Mouse (Mus musculus) neural tube, embryonic 14.5 days (tissue): ENCODE results near the gene Nhej1. TPM values are rescaled to one million over a fixed set of nuclear protein-coding genes. Genes with fewer than 3 reads are reported as not detected.

ENCODE experiments used
- ATAC-seq: fragments of 200-750 bp; cut with Nextera tagmentation; 2 replicates; pipeline ENCODE4 v1.8.0; 2017; ENCODE audit warnings: low read depth, mild to moderate bottlenecking, moderate TSS enrichment, moderate library complexity
- H3K27ac ChIP-seq: fragments of 300-500 bp; sonication (generic); 2 replicates; pipeline ENCODE4 v1.5.1; 2014; ENCODE audit warnings: low read depth, mild to moderate bottlenecking, control low read depth, low read length, moderate library complexity, mixed read lengths
- H3K27me3 ChIP-seq: fragments of 300-500 bp; sonication (generic); 2 replicates; pipeline ENCODE4 v1.6.1; 2014; ENCODE audit warnings: low read length; ENCODE audit not compliant: control insufficient read depth, insufficient read depth
- H3K36me3 ChIP-seq: fragments of 300-500 bp; sonication (generic); 2 replicates; pipeline ENCODE4 v1.6.1; 2014; ENCODE audit warnings: low read length, mixed read lengths; ENCODE audit not compliant: control insufficient read depth, insufficient read depth
- H3K4me1 ChIP-seq: fragments of 300-500 bp; sonication (generic); 2 replicates; pipeline ENCODE4 v1.6.1; 2014; ENCODE audit warnings: low read length; ENCODE audit not compliant: control insufficient read depth, insufficient read depth
- H3K4me2 ChIP-seq: fragments of 300-500 bp; sonication (generic); 2 replicates; pipeline ENCODE4 v1.6.1; 2014; ENCODE audit warnings: mild to moderate bottlenecking, low read depth, low read length, control low read depth
- H3K4me3 ChIP-seq: fragments of 300-500 bp; sonication (generic); 2 replicates; pipeline ENCODE4 v1.5.1; 2014; ENCODE audit warnings: low read depth, low read length, control low read depth, mixed read lengths
- H3K9ac ChIP-seq: fragments of 300-500 bp; sonication (generic); replicated peaks from 2 replicates; pipeline ENCODE4 v1.6.1; 2014; ENCODE audit warnings: low read depth, mild to moderate bottlenecking, control low read depth, low read length, mixed read lengths
- H3K9me3 ChIP-seq: fragments of 300-500 bp; sonication (generic); 2 replicates; pipeline ENCODE4 v1.6.1; 2016; ENCODE audit warnings: low read length; ENCODE audit not compliant: control insufficient read depth
- WGBS: fragments of 180-500 bp; shearing (Covaris S2); extraction: QIAGEN DNeasy Blood & Tissue Kit; methylation state at CpG from one replicate; pipeline ENCODE4 v1.1.7; 2014; 5-methylcytosine and 5-hydroxymethylcytosine counted together
- polyA plus RNA-seq: library from polyadenylated mRNA; unstranded; fragments of >200 nt; fragmentation: Nextera tagmentation; extraction: Ambion mirVana; gene quantifications from 2 replicates; pipeline ENCODE4 v1.2.1, GENCODE M21; 2014

Gene Nhej1
- polyA plus RNA-seq, 1 experiment from 2014 or later, result 6.1 TPM

DNA sequence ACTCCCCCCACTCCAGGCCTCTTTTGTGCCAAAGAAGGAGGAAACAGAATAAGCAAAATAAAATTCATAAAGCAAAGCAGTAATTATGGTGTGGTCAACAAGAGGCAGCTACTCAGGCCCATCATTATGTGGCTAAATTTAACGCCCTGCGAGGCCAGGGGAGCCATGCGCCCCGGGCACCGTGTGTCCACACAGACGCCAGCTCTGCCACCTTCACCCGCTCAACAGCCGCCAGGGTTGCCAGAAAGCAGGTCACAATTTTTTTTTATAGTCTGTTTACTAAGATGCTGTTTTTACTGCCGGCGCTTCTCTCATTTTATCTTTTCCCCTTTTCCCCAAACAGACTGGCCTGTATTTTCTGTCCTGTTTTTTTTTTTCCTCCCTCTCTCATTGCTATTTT is 93.0 kb downstream of the Nhej1 start:
- H3K4me1 ChIP-seq, result no peaks in the 10 kb centered on the region
- H3K36me3 ChIP-seq, result no peaks in the 10 kb centered on the region
- H3K9me3 ChIP-seq, result no peaks in the 10 kb centered on the region
- H3K4me2 ChIP-seq, result no peak overlapping the region
- no peak for ATAC-seq
- no peaks in the 10 kb centered on the region for H3K27me3 ChIP-seq
- WGBS, result 89% methylated on average over 10 of the region's 10 CpGs
- H3K4me3 ChIP-seq, result no peak overlapping the region
- H3K9ac ChIP-seq, result no peak overlapping the region
- H3K27ac ChIP-seq, result no peak overlapping the region

DNA sequence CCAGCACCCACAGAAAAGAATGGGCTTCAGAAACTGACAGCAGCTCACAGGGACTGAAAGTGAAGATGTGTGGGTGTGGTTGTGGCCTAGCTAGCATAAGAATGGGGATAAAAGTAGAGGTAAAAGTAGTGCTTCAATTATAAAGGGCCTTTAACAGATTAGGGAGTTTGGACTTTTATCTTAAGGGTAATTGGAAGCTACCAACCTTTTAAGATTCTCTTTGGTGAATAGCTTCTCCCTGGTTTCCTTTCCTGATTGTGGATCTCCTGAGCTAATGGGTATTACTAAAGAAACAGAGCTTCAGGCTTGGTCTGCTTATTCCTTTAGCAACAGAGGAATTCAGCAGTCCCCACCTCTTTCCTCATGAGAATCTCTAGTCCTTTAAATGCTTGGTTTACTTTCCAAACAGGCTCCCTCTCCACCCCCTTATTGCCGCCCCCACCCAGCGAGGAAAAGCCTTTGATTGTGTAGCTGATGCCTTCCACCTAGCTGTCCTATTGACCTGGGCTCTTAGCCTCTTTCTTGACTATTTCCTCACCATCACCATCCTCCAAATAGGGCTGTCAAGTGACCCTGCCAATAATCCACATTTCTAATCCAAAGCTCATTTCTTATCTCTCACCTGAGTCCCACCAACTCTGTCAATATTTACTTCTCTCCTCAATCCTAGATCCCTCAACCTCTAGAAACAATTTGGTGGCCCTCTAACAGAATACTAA is 97.8 kb downstream of the Nhej1 start:
- Histone ChIP-seq H3K27ac (no peak overlapping the region), H3K9ac (no peak overlapping the region), H3K27me3 (no peaks in the 10 kb centered on the region), H3K9me3 (no peaks in the 10 kb centered on the region), H3K4me3 (no peak overlapping the region), H3K4me1 (no peaks in the 10 kb centered on the region), H3K36me3 (no peaks in the 10 kb centered on the region), H3K4me2 (no peak overlapping the region)
- 54% methylated on average over 2 of the region's 2 CpGs for WGBS
- ATAC-seq, result no peak

DNA sequence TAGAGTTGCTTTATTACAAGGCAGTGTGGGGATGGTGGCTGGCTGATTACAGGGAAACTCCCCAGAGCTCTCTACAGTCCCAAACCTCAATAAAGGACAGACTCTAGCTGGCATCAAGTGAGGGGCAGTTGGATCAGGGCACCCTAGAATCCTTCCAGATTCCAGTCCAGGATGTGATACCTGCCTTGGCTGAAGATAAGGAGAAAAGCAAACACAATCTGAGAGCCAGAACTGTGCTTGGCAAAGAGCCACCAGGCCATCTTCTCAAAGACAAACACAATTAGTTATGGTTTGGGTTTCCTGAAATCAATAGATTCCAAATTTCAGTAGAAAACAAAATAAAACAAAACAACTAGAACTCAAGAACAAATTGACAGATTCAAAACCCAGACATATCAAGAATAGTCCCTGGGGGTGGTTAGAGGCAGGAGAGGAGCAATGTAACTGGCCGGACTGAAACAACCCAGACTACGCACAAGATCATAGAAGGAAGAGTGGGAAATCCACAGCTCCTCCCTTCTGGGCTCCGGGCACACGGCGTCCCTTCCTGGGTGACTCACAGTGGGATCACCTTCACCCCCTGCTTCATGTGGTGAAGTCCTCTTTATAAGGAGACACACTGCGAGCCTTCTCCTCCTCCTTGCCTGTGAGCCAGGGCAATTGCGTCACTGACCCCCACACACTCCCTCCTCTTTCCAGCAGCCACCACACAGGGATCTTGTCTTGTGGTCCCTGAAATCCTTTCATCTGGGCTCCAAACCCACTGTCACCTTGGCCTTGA is 100.4 kb downstream of the Nhej1 start:
- Histone ChIP-seq H3K27me3 (no peaks in the 10 kb centered on the region), H3K4me1 (no peaks in the 10 kb centered on the region), H3K4me3 (no peak overlapping the region), H3K9me3 (no peaks in the 10 kb centered on the region), H3K9ac (no peak overlapping the region), H3K36me3 (no peaks in the 10 kb centered on the region), H3K27ac (no peak overlapping the region), H3K4me2 (no peak overlapping the region)
- ATAC-seq, result no peak
- 91% methylated on average over 7 of the region's 7 CpGs for WGBS

DNA sequence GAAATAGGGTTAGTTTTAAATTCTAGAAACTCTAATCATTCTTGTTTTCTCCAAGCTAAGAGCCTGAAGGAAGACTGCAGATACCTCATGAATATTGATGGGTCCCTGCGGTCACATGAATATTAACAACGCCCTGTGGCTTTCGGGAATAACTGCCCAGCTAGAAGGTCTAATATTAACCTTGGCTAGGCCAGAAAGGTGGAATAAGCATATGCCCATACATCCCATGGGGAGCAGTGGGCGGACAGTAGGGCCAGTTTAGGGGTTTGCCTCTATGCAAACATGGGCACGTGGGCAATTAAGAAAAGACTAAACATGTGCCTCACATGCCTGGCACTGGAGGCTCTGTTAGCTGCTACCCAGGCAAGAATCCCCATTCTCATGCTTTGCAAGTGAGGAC is 102.8 kb downstream of the Nhej1 start:
- WGBS, result 24% methylated on average over 5 of the region's 5 CpGs
- no peak for ATAC-seq

DNA sequence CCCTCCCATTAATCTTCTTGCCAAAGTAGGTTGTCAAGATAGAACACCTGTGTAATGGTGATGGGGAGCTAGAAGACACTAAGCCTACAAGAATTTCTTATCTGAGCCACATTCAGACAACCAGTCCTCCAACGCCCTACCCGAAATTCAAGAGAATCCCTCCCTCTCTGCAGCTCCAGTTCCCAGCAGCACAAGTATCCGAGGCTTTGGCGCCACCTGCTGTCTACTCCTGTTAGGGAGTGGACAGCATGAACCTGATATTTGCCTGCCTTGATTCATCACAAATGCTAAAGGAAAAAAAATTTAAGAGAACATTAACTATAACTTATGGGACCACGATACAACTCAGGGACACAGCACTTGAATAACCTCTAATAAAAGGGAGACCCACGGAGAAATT is 108.2 kb downstream of the Nhej1 start:
- 7% methylated on average over 6 of the region's 6 CpGs for WGBS
- Histone ChIP-seq H3K9me3 (no peaks in the 10 kb centered on the region), H3K27me3 (no peaks in the 10 kb centered on the region), H3K9ac (no peak overlapping the region), H3K4me1 (no peaks in the 10 kb centered on the region), H3K27ac (no peak overlapping the region), H3K36me3 (no peaks in the 10 kb centered on the region), H3K4me2 (no peak overlapping the region), H3K4me3 (no peak overlapping the region)
- ATAC-seq, result peak; percentile 69; the same call in 1 of the 2 replicates

More for the DNA sequence above, 102.8 kb downstream of the Nhej1 start:
- no peak overlapping the region for H3K4me2 ChIP-seq
- no peaks in the 10 kb centered on the region for H3K36me3 ChIP-seq
- no peaks in the 10 kb centered on the region for H3K27me3 ChIP-seq
- H3K9ac ChIP-seq, result no peak overlapping the region
- no peak overlapping the region for H3K27ac ChIP-seq
- no peak overlapping the region for H3K4me3 ChIP-seq
- H3K9me3 ChIP-seq, result no peaks in the 10 kb centered on the region
- H3K4me1 ChIP-seq, result no peaks in the 10 kb centered on the region

DNA sequence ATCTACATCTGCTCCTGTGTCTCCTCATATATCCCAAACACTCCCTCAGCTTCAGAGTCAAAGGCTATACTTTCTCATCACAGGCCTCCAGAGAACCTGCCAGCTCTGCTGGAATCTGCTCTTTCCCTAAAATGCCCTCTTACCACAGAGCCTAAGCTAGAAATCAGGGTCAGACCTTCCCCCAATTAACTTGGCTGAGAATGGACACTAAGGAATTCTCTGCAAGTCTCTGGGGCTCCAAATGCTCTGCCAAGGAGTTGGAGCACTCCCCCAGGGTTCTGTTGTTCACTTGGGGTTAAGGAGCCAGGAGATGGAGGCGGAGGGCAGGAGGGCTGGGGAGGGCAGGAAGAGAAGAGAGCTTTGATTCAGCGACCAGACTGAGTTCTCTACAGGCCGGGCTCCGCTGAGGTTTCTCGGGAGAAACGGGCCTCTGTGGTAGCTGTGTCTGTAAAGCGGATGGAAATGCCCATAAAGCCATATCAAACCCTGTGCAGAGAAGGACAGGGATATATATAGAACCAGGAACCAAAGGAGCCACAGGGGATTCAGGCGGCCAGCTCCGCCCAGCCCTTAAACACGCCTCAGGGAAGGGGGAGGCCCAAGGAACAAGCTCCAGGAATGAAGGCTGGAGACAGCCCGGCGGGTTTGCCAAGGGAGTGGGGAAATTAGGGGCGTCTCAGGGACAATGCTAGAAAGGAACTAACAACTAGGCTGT is 109.3 kb downstream of the Nhej1 start:
- Histone ChIP-seq H3K27me3 (no peaks in the 10 kb centered on the region), H3K27ac (no peak overlapping the region), H3K9me3 (no peaks in the 10 kb centered on the region), H3K9ac (no peak overlapping the region), H3K36me3 (no peaks in the 10 kb centered on the region), H3K4me1 (no peaks in the 10 kb centered on the region), H3K4me2 (no peak overlapping the region), H3K4me3 (no peak overlapping the region)
- ATAC-seq, result no peak
- WGBS, result 17% methylated on average over 13 of the region's 13 CpGs

DNA sequence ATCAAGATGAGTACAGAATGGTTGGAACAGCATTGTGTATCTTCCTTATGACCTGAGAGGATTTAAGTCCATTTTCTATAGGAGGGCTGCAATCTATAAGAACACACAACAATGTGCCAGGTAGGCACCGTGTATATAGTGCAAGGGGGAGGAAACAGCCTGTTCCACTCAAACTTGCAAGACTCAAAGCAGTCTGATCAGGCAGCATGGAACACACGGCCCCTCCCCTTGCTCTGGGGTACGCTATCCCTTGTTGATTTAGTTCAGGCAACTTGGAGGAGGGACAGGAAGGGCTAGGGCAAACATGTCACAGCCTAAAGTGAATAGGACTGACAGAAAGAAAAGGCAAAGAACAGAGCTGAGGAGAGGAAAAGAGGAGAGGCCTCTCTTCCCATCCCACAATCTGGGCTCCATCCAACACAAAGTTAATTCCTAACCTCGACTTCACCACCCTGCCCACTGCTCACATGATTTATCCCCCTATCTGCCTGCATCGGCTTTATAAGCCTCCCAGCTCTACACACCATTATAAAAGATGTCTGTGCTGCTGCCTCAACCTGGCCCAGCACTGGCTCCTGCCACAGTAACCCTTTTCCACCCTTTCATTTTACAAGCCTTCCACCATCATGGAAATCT is 110.7 kb downstream of the Nhej1 start:
- Histone ChIP-seq H3K9ac (no peak overlapping the region), H3K36me3 (no peaks in the 10 kb centered on the region), H3K27ac (no peak overlapping the region), H3K27me3 (no peaks in the 10 kb centered on the region), H3K4me1 (no peaks in the 10 kb centered on the region), H3K4me3 (no peak overlapping the region), H3K4me2 (no peak overlapping the region), H3K9me3 (no peaks in the 10 kb centered on the region)
- no peak for ATAC-seq
- 48% methylated on average over 5 of the region's 5 CpGs for WGBS

DNA sequence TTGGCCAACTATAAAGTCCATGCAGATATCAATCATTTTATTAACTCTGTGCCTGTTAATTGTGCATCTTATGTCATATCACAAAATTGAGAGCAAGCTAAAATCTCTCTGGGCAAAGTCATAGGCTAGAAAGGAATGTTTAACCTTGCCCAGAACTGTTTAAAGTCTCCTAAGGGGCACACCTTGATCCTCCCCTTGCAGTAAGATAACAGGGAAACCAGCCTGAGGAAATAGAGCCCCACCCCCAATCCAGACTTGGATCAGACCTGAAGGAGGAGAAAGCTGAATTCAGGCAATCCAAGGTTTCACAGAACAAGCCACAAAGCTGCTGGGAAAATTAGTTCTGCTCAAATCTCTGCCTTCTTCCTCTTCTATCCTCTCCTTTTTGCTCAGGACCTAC is 114.2 kb downstream of the Nhej1 start:
- Histone ChIP-seq H3K4me2 (no peak overlapping the region), H3K36me3 (no peaks in the 10 kb centered on the region), H3K9me3 (no peaks in the 10 kb centered on the region), H3K9ac (no peak overlapping the region), H3K27me3 (no peaks in the 10 kb centered on the region), H3K4me1 (no peaks in the 10 kb centered on the region), H3K27ac (no peak overlapping the region), H3K4me3 (no peak overlapping the region)
- ATAC-seq, result no peak
